Mouse (Mus musculus) kidney, postnatal 0 days (tissue): ENCODE data around the gene Nxpe4. TPM values are rescaled to one million over a fixed set of nuclear protein-coding genes. Genes with fewer than 3 reads are reported as not detected.

Source experiments
- ATAC-seq: fragments of 200-750 bp; cut with Nextera tagmentation; replicated peaks from 2 replicates; pipeline ENCODE4 v1.8.0; 2017; ENCODE audit warnings: low read depth, moderate number of reproducible peaks, moderate TSS enrichment, moderate library complexity; ENCODE audit not compliant: low FRiP score
- DNase-seq: peaks from one replicate; pipeline ENCODE4 v3.0.0-alpha.2; 2016; ENCODE audit warnings: low spot score
- H3K27ac ChIP-seq: fragments of 300-500 bp; sonication (generic); 2 replicates; pipeline ENCODE4 v1.5.1; 2014; ENCODE audit warnings: mild to moderate bottlenecking
- H3K27me3 ChIP-seq: fragments of 300-500 bp; sonication (generic); 2 replicates; pipeline ENCODE4 v1.6.1; 2014; ENCODE audit warnings: low read length, mixed read lengths; ENCODE audit not compliant: insufficient read depth
- H3K36me3 ChIP-seq: fragments of 300-500 bp; sonication (generic); 2 replicates; pipeline ENCODE4 v1.6.1; 2014; ENCODE audit warnings: low read length, mixed read lengths; ENCODE audit not compliant: insufficient read depth
- H3K4me1 ChIP-seq: fragments of 300-500 bp; sonication (generic); replicated peaks from 2 replicates; pipeline ENCODE4 v1.6.1; 2014; ENCODE audit warnings: antibody characterized with exemption, low read length, mixed read lengths; ENCODE audit not compliant: insufficient read depth
- H3K4me2 ChIP-seq: fragments of 300-500 bp; sonication (generic); 2 replicates; pipeline ENCODE4 v1.6.1; 2014; ENCODE audit warnings: mild to moderate bottlenecking, low read length, moderate library complexity, mixed read lengths
- H3K4me3 ChIP-seq: fragments of 300-500 bp; sonication (generic); replicated peaks from 2 replicates; pipeline ENCODE4 v1.5.1; 2014; ENCODE audit warnings: low read depth, low read length
- H3K9ac ChIP-seq: fragments of 300-500 bp; sonication (generic); 2 replicates; pipeline ENCODE4 v1.6.1; 2014; ENCODE audit warnings: low read depth, low read length
- H3K9me3 ChIP-seq: fragments of 300-500 bp; sonication (generic); replicated peaks from 2 replicates; pipeline ENCODE4 v1.6.1; 2016; ENCODE audit warnings: low read length, inconsistent platforms, mixed read lengths
- CTCF ChIP-seq: IDR thresholded peaks from 2 replicates; pipeline ENCODE4 v1.5.1; 2016; ENCODE audit warnings: antibody characterized with exemption, low read depth, mild to moderate bottlenecking, moderate library complexity
- WGBS: fragments of 180-500 bp; shearing (Covaris S2); extraction: QIAGEN DNeasy Blood & Tissue Kit; methylation state at CpG from one replicate; pipeline ENCODE4 v1.1.7; 2014; 5-methylcytosine and 5-hydroxymethylcytosine counted together
- polyA plus RNA-seq: library from polyadenylated mRNA; unstranded; fragments of >200 nt; fragmentation: Nextera tagmentation; extraction: Ambion mirVana; gene quantifications from 2 replicates; pipeline ENCODE4 v1.2.1, GENCODE M21; 2015

The Nxpe4 gene
- polyA plus RNA-seq, 1 experiment from 2014 or later = 8.9 TPM

GRCm38 (mm10) chr9:48252236-48252635 lies 90.4 kb downstream of the Nxpe4 start:
- H3K9ac ChIP-seq = no peak overlapping the region
- no peaks in the 10 kb centered on the region for H3K4me1 ChIP-seq
- no peaks in the 10 kb centered on the region for H3K9me3 ChIP-seq
- TF ChIP-seq CTCF = no peak
- ATAC-seq = no peak
- no peak overlapping the region for H3K4me3 ChIP-seq
- no peak for DNase-seq
- H3K27me3 ChIP-seq = no peaks in the 10 kb centered on the region
- no peak overlapping the region for H3K27ac ChIP-seq
- peak overlapping the region; percentile 38 for H3K4me2 ChIP-seq
- H3K36me3 ChIP-seq = no peaks in the 10 kb centered on the region
- 9% methylated on average over 8 of the region's 8 CpGs for WGBS

GRCm38 (mm10) chr9:48257001-48257400 lies 95.2 kb downstream of the Nxpe4 start:
- Histone ChIP-seq H3K36me3 (no peaks in the 10 kb centered on the region), H3K9ac (no peak overlapping the region), H3K27me3 (no peaks in the 10 kb centered on the region), H3K4me3 (no peak overlapping the region), H3K4me2 (no peak overlapping the region), H3K27ac (no peak overlapping the region), H3K4me1 (no peaks in the 10 kb centered on the region), H3K9me3 (no peaks in the 10 kb centered on the region)
- TF ChIP-seq CTCF = no peak
- DNase-seq (no peak), ATAC-seq (no peak)
- WGBS = 79% methylated on average over 9 of the region's 9 CpGs

- no peak overlapping the region for H3K9ac ChIP-seq
Measured at GRCm38 (mm10) chr9:48257741-48258423, 96.1 kb downstream of the Nxpe4 start.

GRCm38 (mm10) chr9:48264616-48265015 lies 102.8 kb downstream of the Nxpe4 start:
- TF ChIP-seq CTCF = no peak
- H3K27me3 ChIP-seq = no peaks in the 10 kb centered on the region
- DNase-seq (no peak), ATAC-seq (no peak)
- WGBS = 87% methylated on average over 6 of the region's 6 CpGs
- no peak overlapping the region for H3K4me3 ChIP-seq
- no peak overlapping the region for H3K9ac ChIP-seq
- H3K27ac ChIP-seq = no peak overlapping the region
- H3K4me1 ChIP-seq = no peaks in the 10 kb centered on the region
- no peaks in the 10 kb centered on the region for H3K9me3 ChIP-seq
- no peak overlapping the region for H3K4me2 ChIP-seq
- H3K36me3 ChIP-seq = no peaks in the 10 kb centered on the region

More at GRCm38 (mm10) chr9:48257741-48258423, 96.1 kb downstream of the Nxpe4 start:
- H3K27me3 ChIP-seq = no peaks in the 10 kb centered on the region
- TF ChIP-seq CTCF = peak; percentile 77
- H3K9me3 ChIP-seq = no peaks in the 10 kb centered on the region
- ATAC-seq (no peak), DNase-seq (peak; percentile 79)
- WGBS = 42% methylated on average over 12 of the region's 12 CpGs
- H3K4me1 ChIP-seq = no peaks in the 10 kb centered on the region
- no peaks in the 10 kb centered on the region for H3K36me3 ChIP-seq
- no peak overlapping the region for H3K27ac ChIP-seq
- H3K4me2 ChIP-seq = no peak overlapping the region
- no peak overlapping the region for H3K4me3 ChIP-seq

- no peak overlapping the region for H3K9ac ChIP-seq
- DNase-seq (no peak), ATAC-seq (no peak)
- H3K9me3 ChIP-seq = no peaks in the 10 kb centered on the region
- no peaks in the 10 kb centered on the region for H3K36me3 ChIP-seq
- H3K27ac ChIP-seq = no peak overlapping the region
- no peak overlapping the region for H3K4me3 ChIP-seq
- WGBS = 73% methylated on average over 4 of the region's 4 CpGs
- H3K4me1 ChIP-seq = no peaks in the 10 kb centered on the region
- TF ChIP-seq CTCF = no peak
- H3K27me3 ChIP-seq = no peaks in the 10 kb centered on the region
- no peak overlapping the region for H3K4me2 ChIP-seq
Measured at GRCm38 (mm10) chr9:48265491-48265890, 103.7 kb downstream of the Nxpe4 start.

GRCm38 (mm10) chr9:48266286-48267027 lies 104.6 kb downstream of the Nxpe4 start:
- no peaks in the 10 kb centered on the region for H3K4me1 ChIP-seq
- WGBS = 11% methylated on average over 21 of the region's 21 CpGs
- H3K27ac ChIP-seq = no peak overlapping the region
- H3K9me3 ChIP-seq = no peaks in the 10 kb centered on the region
- peak overlapping the region; percentile 81 for H3K4me2 ChIP-seq
- H3K4me3 ChIP-seq = peak overlapping the region; percentile 27
- H3K36me3 ChIP-seq = no peaks in the 10 kb centered on the region
- H3K9ac ChIP-seq = no peak overlapping the region
- ATAC-seq = peak; percentile 74; the same call in 1 of the 2 replicates
- peak; percentile 80 for TF ChIP-seq CTCF
- H3K27me3 ChIP-seq = no peaks in the 10 kb centered on the region
- DNase-seq = peak; percentile 87
